Mouse (Mus musculus) erythroid progenitor cell, adult 5-6 weeks (primary cell): Measurements from ENCODE around the gene Cyp2a4. TPM values are rescaled to one million over a fixed set of nuclear protein-coding genes. Genes with fewer than 3 reads are reported as not detected.
"Not testable (repeated sequence)": the region's sequence is repeated elsewhere in the genome, so short reads cannot be mapped to it uniquely, and the experiment has no call there.

Experiments used
- ATAC-seq: replicated peaks from 2 replicates; pipeline ENCODE4 v1.8.0; 2016; ENCODE audit warnings: moderate number of reproducible peaks, mild to moderate bottlenecking, moderate TSS enrichment, inconsistent platforms; ENCODE audit not compliant: poor library complexity, low FRiP score, severe bottlenecking
- total RNA-seq, 2 experiments: library from RNA; stranded (forward) in 1 of 2; stranded (reverse) in 1 of 2; fragments of 150-400 nt in 1 of 2; fragments of 186-747, 209-891 nt in 1 of 2; gene quantifications; 2 replicates each; pipeline versions ENCODE4 v1.2.3 to v1.2.4; 2015 to 2017; ENCODE audit warnings: low replicate concordance in 2 of 2

Gene Cyp2a4
- not detected in 2 replicates for total RNA-seq (2015; ENCODE audit: low replicate concordance)
- total RNA-seq (2017; ENCODE audit: low replicate concordance): not detected in 2 replicates

DNA sequence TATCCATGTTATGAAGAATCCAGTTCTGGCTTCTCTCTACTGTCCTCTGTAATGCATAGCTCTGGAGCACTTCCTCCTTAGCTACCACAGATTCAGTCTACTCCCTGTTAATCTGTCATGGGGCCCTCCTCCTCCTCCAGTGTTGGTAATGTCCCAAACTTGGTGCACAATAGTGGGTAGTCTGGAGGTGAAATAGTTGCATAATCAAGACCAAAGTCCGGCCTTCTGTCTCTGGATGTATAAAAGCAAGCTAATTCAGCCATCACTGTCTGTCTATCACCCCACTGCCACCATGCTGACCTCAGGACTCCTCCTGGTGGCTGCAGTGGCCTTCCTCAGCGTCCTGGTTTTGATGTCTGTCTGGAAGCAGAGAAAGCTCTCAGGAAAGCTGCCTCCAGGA lies at the start of gene Cyp2a4:
TSS of gene Cyp2a4 (plus strand) at position 244 of the 400 bp plus-strand sequence.
- ATAC-seq: not testable (repeated sequence)

DNA sequence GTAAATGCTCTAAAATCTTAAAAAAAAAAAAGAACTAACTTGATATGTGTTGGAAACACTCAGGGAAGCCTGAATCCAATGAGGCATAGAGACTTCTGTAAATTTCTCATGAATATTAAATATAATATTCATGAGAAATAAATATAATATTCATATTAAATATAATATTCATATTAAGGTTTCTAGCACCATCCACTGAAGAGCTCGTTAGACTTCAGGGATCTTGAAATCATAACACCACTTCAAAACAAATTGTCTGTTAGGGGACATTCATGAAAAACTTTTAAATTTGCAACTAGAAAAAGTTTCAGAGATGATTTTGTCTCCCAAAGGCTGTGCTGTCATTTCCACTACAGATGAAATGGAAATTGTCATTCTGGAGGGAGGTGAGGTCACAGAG lies 46.9 kb upstream of the Cyp2a4 start, which contains the start of gene Vmn1r184:
TSS of gene Vmn1r184 (plus strand) at position 301 of the 400 bp plus-strand sequence.
- not testable (repeated sequence) for ATAC-seq

DNA sequence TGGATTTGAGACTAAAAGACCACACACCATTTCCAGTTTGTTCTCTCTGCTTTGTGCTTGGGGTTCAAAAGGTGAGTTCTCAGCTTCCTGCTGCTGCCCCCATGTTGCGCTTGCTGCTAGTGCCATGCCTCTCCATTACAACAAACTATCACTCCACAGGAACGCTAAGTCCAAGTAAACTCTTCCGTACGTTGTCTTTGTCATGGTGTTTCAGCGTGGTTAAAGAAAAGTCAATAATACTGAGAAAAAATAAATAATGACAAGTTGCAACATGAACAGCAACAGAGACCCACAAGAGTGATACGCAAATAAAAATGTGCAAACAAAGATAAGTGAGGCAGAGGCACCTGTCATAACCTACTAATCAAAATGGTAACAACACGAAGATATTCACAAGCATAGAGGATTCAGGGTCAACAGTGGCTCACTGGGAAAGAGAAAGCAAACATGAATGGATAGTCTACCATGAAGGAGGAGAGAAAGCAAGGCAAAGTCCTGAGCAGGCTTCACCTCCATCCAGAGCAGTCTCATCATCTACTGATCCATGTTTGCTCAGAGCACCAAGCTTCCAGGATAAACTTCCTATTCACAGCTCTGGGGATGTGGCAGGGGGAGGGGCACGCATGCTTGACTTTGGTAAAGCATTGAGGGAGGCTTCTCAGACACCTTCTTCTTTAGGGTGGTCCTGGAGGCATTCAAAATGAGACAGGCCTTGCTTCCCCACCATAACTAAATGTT lies 3.4 kb upstream of the Cyp2a4 start:
- not testable (repeated sequence) for ATAC-seq

DNA sequence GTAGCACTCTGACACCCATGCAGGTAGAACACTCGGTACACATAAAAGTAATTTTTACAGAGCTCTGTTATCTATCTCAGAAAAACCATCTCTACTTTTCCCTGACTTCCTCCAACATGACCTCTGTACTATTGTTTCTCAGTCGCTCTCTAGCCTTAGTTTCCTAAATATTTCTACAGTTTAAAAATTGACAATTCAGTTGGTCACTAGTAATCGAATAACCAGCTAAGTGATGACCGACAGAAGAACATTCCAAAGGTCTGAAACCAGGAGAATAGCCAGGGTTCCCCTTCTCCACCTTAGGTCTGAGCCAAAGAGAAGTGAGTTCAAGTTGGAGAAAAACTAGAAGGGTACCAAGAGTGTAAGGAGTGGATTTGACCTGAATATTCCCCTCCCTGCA lies 4.8 kb downstream of the Cyp2a4 start:
- not testable (repeated sequence) for ATAC-seq

DNA sequence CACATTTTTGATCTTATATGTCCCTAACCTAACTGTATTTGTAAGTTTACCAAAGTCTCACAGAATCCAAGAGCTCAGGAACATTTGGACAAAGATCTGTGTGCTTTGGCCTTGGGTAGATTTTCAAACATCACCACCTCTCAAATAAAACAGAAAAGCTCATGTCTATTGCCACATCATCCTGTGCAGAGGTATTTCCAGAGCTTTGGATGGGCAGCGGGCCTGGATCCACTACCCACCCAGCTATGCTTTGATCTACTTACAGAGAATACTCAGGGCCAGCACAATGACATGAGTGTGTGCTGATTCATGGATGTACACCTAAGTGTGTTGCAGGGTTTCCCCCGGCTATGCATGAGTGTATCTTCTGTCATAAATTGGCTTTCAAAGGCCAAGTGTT lies 8.2 kb downstream of the Cyp2a4 start:
- ATAC-seq: not testable (repeated sequence)

DNA sequence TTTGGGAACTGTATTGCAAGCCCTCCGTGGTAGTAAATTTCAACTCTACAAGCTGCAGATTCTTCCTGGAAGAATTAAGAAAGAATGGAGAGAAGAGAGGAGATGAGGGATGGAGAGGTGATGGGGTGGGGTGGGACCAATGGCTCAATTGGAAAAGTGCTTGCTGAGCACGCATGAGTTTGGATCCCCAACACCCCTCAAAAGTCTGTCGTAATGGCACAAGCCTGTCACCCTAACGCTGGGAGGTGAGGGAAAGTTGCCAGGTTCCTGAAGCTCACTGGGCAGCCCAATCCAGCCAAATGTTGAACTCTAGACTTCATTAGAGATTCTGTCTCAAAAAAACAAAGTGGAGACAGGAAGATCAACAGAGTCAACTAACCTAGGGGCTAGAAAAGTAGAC lies 8.8 kb downstream of the Cyp2a4 start:
- ATAC-seq: not testable (repeated sequence)

DNA sequence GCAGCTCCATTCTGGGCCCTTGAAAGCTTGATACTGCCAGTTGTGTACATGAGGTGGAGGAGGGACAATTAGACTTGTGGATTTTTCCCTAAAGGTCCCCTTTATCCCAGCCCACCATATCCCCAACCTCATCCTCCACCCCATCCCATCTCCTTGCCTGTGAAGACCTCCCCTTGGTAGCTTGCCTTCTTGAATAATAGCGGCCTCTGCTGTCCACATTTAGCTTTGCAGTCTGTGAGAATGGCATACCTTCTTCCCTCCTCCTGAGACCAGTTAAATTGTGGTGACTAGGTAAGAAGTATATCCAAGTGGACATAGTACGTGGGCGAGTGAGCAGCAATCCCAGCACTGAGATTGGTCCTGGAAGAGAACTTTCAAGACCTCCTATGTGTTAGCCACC lies 13.4 kb downstream of the Cyp2a4 start:
- ATAC-seq: not testable (repeated sequence)

DNA sequence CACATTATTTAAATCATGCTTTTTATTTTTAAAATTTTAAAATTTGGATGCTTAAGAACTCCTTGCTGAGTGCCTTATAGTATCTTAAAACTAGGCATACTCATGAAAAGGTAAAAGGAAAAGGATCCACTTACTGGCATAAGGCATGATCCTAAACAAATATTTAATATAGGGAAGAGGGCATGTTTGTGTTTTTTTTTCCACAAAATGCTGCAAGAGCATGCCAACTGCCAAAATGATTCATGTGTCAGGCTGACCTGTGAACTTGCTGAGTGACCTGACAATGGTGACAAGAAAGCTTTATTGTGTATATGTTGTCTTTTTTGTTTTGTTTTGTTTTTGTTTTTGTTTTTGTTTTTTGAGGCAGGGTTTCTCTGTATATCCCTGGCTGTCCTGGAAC lies 43.2 kb downstream of the Cyp2a4 start:
- not testable (repeated sequence) for ATAC-seq

DNA sequence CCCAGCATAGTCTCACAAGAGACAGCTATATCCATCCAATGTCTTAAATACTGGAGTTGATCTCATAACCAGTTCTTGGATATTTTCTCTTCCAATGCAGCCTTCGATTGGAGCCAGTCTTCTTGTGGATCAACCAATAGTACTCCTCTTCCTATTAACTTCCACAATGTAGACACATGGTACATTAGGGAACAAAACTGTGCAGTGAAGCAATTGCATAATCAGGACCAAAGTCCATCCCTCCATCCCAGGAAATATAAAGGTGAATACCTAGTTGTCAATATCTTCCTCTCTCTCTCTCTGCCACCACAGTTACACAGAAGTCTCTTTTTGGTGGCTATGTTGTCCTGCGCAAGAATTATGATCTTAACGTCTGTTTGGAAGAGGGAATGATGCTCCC lies 45.3 kb downstream of the Cyp2a4 start:
- ATAC-seq: not testable (repeated sequence)

DNA sequence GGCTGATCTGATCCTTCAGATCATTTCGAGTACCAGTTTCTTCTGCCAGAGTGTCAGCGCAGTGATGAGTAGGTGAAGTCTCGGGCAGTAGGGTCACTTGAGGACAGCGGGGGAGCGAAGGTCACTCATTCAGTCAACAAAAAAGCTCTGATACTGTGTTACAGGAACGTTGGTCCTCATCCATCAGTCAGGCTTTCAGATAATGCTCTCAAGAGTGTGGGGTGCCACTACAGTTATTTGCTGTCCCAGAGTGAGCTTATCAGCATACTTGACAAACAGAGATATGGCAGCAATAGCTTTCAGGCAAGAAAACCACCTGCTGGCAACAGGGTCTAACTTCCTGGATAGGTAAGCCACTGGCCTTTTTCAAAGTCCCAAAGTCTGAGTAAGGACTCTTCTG lies 49.8 kb downstream of the Cyp2a4 start:
- ATAC-seq: not testable (repeated sequence)

Other genes with a start within 250 kb of the Cyp2a4 start
- not detected in 2 replicates for gene Cyp2b13, start 245.7 kb upstream of the Cyp2a4 start, total RNA-seq (2015; ENCODE audit: low replicate concordance)
- gene Cyp2b13, start 245.7 kb upstream of the Cyp2a4 start, total RNA-seq (2017; ENCODE audit: low replicate concordance): not detected in 2 replicates
- gene Cyp2b9, start 133.8 kb upstream of the Cyp2a4 start, total RNA-seq (2015; ENCODE audit: low replicate concordance): not detected in 2 replicates
- not detected in 2 replicates for gene Cyp2b9, start 133.8 kb upstream of the Cyp2a4 start, total RNA-seq (2017; ENCODE audit: low replicate concordance)
- not detected in 2 replicates for gene Vmn1r184, start 46.8 kb upstream of the Cyp2a4 start, total RNA-seq (2015; ENCODE audit: low replicate concordance)
- not detected in 2 replicates for gene Vmn1r184, start 46.8 kb upstream of the Cyp2a4 start, total RNA-seq (2017; ENCODE audit: low replicate concordance)
- gene Nlrp9c, start 96.5 kb downstream of the Cyp2a4 start, total RNA-seq (2015; ENCODE audit: low replicate concordance): not detected in 2 replicates
- not detected in 2 replicates for gene Nlrp9c, start 96.5 kb downstream of the Cyp2a4 start, total RNA-seq (2017; ENCODE audit: low replicate concordance)
- not detected in 2 replicates for gene Nlrp4a, start 127.9 kb downstream of the Cyp2a4 start, total RNA-seq (2015; ENCODE audit: low replicate concordance)
- not detected in 2 replicates for gene Nlrp4a, start 127.9 kb downstream of the Cyp2a4 start, total RNA-seq (2017; ENCODE audit: low replicate concordance)
- gene Nlrp9a, start 227.9 kb downstream of the Cyp2a4 start, total RNA-seq (2015; ENCODE audit: low replicate concordance): not detected in 2 replicates
- gene Nlrp9a, start 227.9 kb downstream of the Cyp2a4 start, total RNA-seq (2017; ENCODE audit: low replicate concordance): not detected in 2 replicates